Mouse (Mus musculus) thymus, postnatal 4 days (tissue): ENCODE measurements around the gene Ndufa6.
"Not testable (repeated sequence)": the region's sequence is repeated elsewhere in the genome, so short reads cannot be mapped to it uniquely, and the experiment has no call there.

ENCODE experiments used
- DNase-seq: peaks from one replicate; pipeline ENCODE4 v3.0.0; 2021

Ndufa6 gene

GRCm38 (mm10) chr15:82354126-82354945, at the start of gene Ndufa6:
Ndufa6 (minus strand) TSS chr15:82354322.
- peak; percentile 99 for DNase-seq

DNA sequence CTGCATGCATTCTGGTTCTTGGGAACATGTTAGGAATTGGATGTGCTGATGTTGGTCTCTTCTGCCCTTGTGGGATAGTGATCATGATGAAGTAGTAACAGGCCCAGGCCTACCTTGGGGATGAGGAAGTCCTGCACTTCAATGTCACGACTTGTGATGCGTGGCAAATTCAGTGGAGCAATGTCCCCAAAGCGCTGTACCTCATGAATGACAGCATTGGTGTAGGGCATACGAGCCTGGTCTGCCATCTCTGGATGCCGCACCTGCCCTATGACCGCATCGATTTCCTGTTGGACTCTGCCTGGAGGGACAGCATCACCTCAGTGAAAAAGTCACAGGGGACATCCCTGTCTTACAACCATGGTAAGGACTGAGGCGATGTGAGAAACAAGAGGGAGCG, 49.5 kb upstream of the Ndufa6 start:
- DNase-seq: no peak

GRCm38 (mm10) chr15:82402741-82403140, 48.6 kb upstream of the Ndufa6 start:
- no peak for DNase-seq

- DNase-seq: no peak
Measured at GRCm38 (mm10) chr15:82402106-82402505, 48.0 kb upstream of the Ndufa6 start.

- DNase-seq: no peak
Measured at GRCm38 (mm10) chr15:82401516-82401915, 47.4 kb upstream of the Ndufa6 start.

GRCm38 (mm10) chr15:82395955-82396354, 41.8 kb upstream of the Ndufa6 start:
- DNase-seq: not testable (repeated sequence)

DNA sequence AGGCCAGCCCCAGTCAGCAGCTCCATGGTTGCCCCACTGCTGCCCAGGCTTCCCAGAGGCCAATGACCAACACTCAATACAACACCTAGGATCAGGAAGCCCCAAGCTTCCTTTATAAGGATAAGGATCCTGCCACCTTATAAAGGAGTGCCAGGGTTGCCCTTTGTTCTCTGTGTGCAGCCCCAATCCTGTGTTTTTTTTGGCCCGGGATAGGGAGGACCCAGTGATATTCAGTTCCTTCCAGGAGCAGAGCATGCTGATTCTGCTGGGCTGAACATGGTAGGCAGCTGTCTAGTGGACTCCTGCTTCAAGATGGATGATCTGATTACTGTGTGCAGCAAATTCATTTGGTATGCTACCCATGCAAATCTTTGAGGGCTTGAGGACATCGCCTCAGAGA, 39.8 kb upstream of the Ndufa6 start, which contains the start of gene Cyp2d11:
Gene Cyp2d11, minus strand, starts transcription at position 101 of the 400 bp plus-strand sequence.
- not testable (repeated sequence) for DNase-seq

DNA sequence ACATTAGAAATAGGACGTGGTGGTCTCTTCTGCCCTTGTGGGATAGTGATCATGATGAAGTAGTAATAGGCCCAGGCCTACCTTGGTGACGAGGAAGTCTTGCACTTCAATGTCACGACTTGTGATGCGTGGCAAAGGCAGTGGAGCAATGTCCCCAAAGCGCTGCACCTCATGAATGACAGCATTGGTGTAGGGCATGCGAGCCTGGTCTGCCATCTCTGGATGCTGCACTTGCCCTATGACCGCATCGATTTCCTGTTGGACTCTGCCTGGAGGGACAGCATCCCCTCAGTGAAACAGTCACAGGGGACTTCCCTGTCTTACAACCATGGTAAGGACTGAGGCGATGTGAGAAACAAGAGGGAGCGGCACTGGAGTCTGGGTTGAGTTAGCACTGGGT, 35.8 kb upstream of the Ndufa6 start:
- DNase-seq: not testable (repeated sequence)

DNA sequence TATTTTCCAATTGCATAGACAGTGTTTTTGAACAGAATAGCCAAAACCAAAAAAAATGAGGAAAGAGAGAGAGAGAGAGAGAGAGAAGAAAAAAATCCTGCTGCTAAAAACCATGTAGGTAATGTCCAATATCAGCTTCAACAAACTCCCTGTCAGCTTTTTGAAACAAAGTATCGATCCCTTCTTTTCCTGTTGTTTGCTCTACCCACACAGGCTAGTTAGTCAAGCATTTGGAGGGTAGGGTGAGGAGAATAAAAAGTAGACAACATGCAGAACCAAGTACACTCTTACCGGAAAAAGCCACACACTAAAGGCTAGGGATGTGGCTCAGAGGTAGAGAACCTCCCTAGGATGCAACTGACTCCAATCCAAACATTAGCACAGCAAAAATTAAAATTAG, 31.6 kb upstream of the Ndufa6 start:
- DNase-seq: no peak

GRCm38 (mm10) chr15:82382441-82382840, 28.3 kb upstream of the Ndufa6 start:
- DNase-seq: no peak

GRCm38 (mm10) chr15:82380714-82381062, 26.6 kb upstream of the Ndufa6 start:
- DNase-seq: no peak

DNA sequence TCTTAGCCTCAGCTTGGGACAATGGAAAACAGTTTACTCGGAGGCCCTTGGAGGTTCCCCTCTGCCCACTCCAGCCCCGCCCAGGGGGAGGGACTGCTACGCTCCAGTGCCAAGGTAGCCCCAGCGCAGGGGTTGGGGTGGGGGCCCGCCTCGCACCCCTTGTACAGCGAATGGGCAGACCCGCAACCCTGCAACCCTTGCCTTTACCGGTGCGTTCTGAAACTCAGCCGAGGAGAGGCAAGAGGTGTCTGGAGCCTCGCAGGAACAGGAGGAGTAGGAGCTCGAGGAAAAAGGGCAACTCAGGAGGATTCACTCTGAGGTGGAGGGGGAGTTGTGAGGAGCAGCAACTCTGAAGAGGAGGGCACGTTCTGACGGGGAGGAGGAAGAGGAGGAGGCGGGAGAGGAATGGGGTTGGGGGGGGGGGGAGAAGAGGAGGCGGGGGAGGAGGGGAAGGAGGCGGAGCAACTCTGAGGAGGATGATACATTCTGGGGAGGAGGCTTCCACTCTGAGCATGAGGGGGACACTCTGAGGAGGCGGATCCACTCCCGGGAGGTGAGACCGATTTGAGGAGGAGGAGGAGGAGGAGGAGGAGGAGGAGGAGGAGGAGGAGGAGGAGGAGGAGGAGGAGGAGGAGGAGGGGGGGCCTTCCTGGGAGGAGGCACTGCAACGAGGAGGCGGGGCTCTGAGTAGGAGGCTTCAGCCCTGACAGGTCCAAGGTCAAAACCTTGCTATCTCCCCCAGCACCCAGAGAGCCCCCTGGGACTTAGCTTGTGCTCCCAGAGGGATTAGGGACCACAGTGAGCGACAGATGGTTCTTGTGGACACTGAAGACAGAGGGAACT, 26.0 kb upstream of the Ndufa6 start, which contains the start of gene Cyp2d22:
Gene Cyp2d22, minus strand, starts transcription at position 390 of the 843 bp plus-strand sequence.
- DNase-seq: peak; percentile 52

DNA sequence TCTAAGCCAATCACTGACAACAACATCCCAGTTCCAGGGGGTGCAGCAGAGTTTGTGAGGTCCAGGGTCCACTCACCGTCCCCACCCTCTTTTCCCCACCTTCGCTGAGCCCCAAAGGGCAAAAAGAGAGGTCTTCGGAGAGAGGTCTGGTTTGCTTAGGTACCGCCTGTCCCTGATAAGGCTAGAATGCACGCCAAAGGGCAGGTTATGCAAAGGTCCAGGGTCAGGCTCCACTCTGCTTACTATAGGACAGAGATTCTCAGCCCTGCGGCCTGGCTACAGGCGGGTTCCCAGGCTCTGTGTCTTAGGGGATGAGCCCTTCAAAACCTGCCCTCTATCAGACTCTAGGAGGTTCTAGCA, 25.4 kb upstream of the Ndufa6 start:
- DNase-seq: no peak

GRCm38 (mm10) chr15:82378261-82379180, 24.4 kb upstream of the Ndufa6 start:
- DNase-seq: no peak

DNA sequence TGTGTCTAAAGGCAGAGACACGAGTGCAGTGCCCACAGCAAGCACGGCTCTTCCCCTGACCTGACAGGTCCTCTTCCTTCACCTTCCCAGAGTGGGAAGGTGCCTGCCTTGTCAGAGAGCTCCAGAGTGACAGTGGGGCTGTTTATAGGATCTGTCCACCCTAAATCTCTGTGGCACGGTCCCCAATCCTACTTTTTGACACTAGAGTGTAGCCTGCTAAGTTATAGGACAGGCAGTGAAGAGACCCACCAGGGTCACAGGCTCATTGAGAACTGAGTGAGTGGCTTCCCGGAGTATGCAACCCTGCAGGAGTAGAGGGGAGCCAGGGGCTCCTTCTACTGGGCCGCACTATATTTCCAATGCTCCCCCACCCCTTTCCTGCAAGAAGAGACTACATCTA, 23.6 kb upstream of the Ndufa6 start:
- DNase-seq: no peak

- no peak for DNase-seq
Measured at GRCm38 (mm10) chr15:82376393-82377138, 22.4 kb upstream of the Ndufa6 start.

DNA sequence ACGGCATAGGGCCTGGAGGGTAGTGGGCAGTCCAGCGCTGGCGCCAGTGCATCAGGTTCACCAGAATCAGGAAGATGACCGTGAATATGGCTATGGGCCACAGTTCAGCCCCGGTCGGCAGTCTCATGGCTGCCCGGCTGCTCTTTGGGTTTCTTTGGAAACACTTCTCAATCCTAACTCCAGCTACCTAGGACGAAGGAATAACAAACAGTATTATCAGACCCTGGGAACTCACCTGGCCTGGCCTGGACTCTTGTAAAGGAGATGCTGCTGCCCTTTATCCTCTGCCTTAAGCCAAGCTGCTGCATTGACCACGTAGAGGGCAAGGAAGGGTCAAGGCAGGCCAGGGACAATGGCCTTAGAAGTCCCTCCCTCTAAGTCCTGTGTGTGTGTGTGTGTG, 21.7 kb upstream of the Ndufa6 start:
- DNase-seq: no peak

DNA sequence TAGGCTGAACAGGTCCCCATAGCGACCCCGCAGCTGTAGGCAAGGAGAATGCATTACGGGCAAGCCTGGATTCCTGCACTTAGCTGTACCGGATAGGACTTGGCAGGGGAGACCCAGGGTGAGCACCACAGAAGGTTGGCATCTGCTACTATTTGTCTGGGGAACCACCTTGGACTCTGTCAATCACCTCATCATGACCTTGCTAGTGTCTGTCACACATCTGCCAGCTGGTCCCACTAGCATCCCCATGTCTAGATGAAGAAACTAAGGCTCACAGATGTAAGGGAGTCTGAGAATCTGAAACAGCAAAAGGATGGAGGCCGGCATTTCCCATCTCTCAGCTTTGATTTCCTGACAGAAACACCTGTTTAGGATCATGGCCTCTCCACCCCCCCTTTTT, 20.3 kb upstream of the Ndufa6 start:
- no peak for DNase-seq

- DNase-seq: no peak
Measured at GRCm38 (mm10) chr15:82372991-82373390, 18.9 kb upstream of the Ndufa6 start.

- no peak for DNase-seq
Measured at GRCm38 (mm10) chr15:82372446-82372845, 18.3 kb upstream of the Ndufa6 start.

DNA sequence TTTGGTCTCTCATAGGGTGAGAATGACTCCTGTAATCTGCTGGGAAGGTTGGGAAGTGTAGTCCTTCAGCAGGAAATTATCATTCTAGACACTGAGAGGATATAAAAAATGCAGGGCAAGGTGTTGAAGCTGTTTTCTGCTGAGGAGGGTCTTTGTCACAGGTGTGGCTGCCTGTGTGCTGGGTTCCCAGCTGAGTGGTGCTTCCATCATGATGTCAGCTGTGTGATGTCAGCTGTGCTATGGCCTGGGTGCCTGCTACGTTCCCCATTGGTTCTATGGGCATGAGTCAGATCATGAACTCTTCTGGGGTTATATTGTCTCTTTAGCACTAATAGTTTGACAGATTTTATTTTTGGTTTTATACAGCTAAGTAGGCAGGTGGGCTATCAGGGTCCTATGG, 14.7 kb upstream of the Ndufa6 start:
- DNase-seq: no peak

GRCm38 (mm10) chr15:82368146-82368545, 14.0 kb upstream of the Ndufa6 start:
- no peak for DNase-seq
